ENCODE assay signal across 23 mouse cellular contexts in the genomic region with DNA sequence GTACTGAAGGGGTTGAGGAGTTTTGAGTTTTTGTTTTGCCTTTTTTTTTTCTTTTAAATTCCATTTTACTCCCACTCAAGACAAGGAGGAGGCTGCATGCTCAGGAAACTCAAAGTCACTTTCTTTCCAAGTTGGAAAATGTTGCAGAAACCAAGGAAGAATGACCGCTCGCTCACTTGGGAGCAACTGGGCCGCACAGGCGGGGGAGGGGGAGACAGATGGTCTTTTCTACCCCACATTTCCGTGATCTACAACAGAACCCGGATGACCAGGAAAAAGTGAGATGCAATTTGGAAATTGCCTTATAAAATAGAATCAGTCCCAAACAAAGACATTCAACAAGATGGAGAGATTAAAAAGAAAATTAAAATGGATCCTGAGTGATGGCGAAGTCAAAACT. TPM values are rescaled to one million over a fixed set of nuclear protein-coding genes. Genes with fewer than 3 reads are reported as not detected.
DNase-seq lines count a peak whose midpoint lies in the region; ATAC-seq and TF ChIP-seq lines count a peak whose summit lies in the region.
"Had no signal": no experiment of that assay in that cellular context is flagged by ENCODE, and none has a peak within 500 bp of the region (broad histone marks: within the 10 kb centered on the region; RNA-seq: fewer than 3 reads in every experiment).

No protein-coding gene starts in this region.

- H3K4me2 ChIP-seq in heart, embryonic 16.5 days (ENCODE audit: low read depth, low read length) = no peak overlapping the region
- H3K4me2 ChIP-seq: hindbrain, embryonic 15.5 days had no signal

- TF ChIP-seq CTCF in heart, adult 2 months (IDR thresholded peaks at IDR 0.05) = no peak

- intact Hi-C loops in heart, adult 2 months (cut with DNase I) = no loop called here
- intact Hi-C loops in left cerebral cortex, postnatal 4 days (cut with DNase I) = no loop called here
- intact Hi-C loops in left cerebral cortex, postnatal 10 days (cut with DNase I) = loop anchor here (10.0 kb wide), 1 partner anchor 53 kb away; no protein-coding TSS in a partner anchor

- peaks cover 54% of the 10 kb centered on the region for H3K36me3 ChIP-seq in heart, adult 2 months (ENCODE audit: control insufficient read depth, insufficient read depth, low read length)
- peaks cover 7% of the 10 kb centered on the region for H3K36me3 ChIP-seq in heart, embryonic 16.5 days (ENCODE audit: control insufficient read depth, insufficient read depth)
- peaks cover 6% of the 10 kb centered on the region; the same call in 1 of the 2 replicates for H3K36me3 ChIP-seq in limb, embryonic 10.5 days
- H3K36me3 ChIP-seq: hindbrain, embryonic 15.5 days had no signal

- no peak overlapping the region for H3K9ac ChIP-seq in heart, adult 2 months (ENCODE audit: low read depth, low read length)
- no peak overlapping the region for H3K9ac ChIP-seq in heart, embryonic 16.5 days (ENCODE audit: low read length)
- H3K9ac ChIP-seq: hindbrain, embryonic 15.5 days; liver, embryonic 14.5 days had no signal

- H3K27ac ChIP-seq in heart, adult 2 months = peak overlapping the region; percentile 49
- H3K27ac ChIP-seq in heart, embryonic 16.5 days (ENCODE audit: low read length) = peak overlapping the region; percentile 4; the same call in 1 of the 2 replicates
- no peak overlapping the region for H3K27ac ChIP-seq in limb, embryonic 10.5 days
- H3K27ac ChIP-seq: hindbrain, embryonic 10.5 days; hindbrain, embryonic 15.5 days; liver, embryonic 14.5 days had no signal

- TF ChIP-seq POLR2A in heart, adult 2 months (IDR thresholded peaks at IDR 0.05; ENCODE audit: insufficient read depth, low read depth, low read length) = no peak

- no peaks in the 10 kb centered on the region for H3K9me3 ChIP-seq in heart, embryonic 16.5 days (replicated peaks; ENCODE audit: control insufficient read depth, low read length)
- H3K9me3 ChIP-seq in limb, embryonic 10.5 days (replicated peaks) = no peaks in the 10 kb centered on the region
- H3K9me3 ChIP-seq: hindbrain, embryonic 10.5 days; hindbrain, embryonic 15.5 days had no signal

- no peak overlapping the region for H3K4me3 ChIP-seq in heart, adult 2 months
- H3K4me3 ChIP-seq in heart, embryonic 16.5 days (ENCODE audit: low read length) = no peak overlapping the region
- H3K4me3 ChIP-seq in limb, embryonic 10.5 days = no peak overlapping the region
- H3K4me3 ChIP-seq: erythroblast, embryonic 14.5 days; hindbrain, embryonic 10.5 days; hindbrain, embryonic 15.5 days had no signal

- peaks cover 27% of the 10 kb centered on the region for H3K4me1 ChIP-seq in heart, adult 2 months (ENCODE audit: control insufficient read depth, insufficient read depth, low read length)
- H3K4me1 ChIP-seq in heart, embryonic 16.5 days (ENCODE audit: control insufficient read depth, insufficient read depth, low read length) = peaks cover 14% of the 10 kb centered on the region
- H3K4me1 ChIP-seq in limb, embryonic 10.5 days = peaks cover 12% of the 10 kb centered on the region

- no peak for ATAC-seq in heart, embryonic 16.5 days (replicated peaks; ENCODE audit: extremely low read depth, insufficient read depth, low FRiP score)
- ATAC-seq: CD4-positive, CD25-positive, alpha-beta regulatory T cell, adult 4 months; forebrain, embryonic 16.5 days; inflammation-experienced regulatory T-cells, adult 6 months had no signal

- no peaks in the 10 kb centered on the region for H3K27me3 ChIP-seq in heart, adult 2 months (ENCODE audit: control insufficient read depth, insufficient read depth, low read length)
- H3K27me3 ChIP-seq in heart, embryonic 16.5 days (ENCODE audit: control insufficient read depth, insufficient read depth, low read length) = no peaks in the 10 kb centered on the region
- no peaks in the 10 kb centered on the region for H3K27me3 ChIP-seq in limb, embryonic 10.5 days (ENCODE audit: low read depth, poor library complexity, severe bottlenecking)
- H3K27me3 ChIP-seq: hindbrain, embryonic 15.5 days had no signal

- DNase-seq in heart, adult 2 months = no peak
- DNase-seq in heart, adult 18-20 months = no peak
- DNase-seq in heart, adult 8-10 months (ENCODE audit: low spot score) = no peak
- DNase-seq in left cerebral cortex, postnatal 4 days = peak; percentile 24
- DNase-seq in left cerebral cortex, postnatal 10 days (ENCODE audit: extremely low spot score in 1 of 2, low spot score in 2 of 2) = no peak
- no peak for DNase-seq in limb, embryonic 10.5 days (ENCODE audit: low spot score)
- DNase-seq: adrenal gland, postnatal 14 days; cerebellum, adult 11-12 months; cerebellum, adult 9-11 months; kidney, adult 11 months; liver; lung, adult 2 months; lung, postnatal 10 days; midbrain, embryonic 14.5 days; thymus, postnatal 14 days had no signal

- 30% methylated on average over 7 of the region's 7 CpGs for WGBS in heart, adult 2 months
- WGBS in heart, embryonic 16.5 days = 67% methylated on average over 7 of the region's 7 CpGs
- 74% methylated on average over 7 of the region's 7 CpGs for WGBS in limb, embryonic 10.5 days

- TF ChIP-seq EP300 in heart, adult 2 months (IDR thresholded peaks at IDR 0.05; ENCODE audit: insufficient read depth, low read depth, low read length) = no peak

- peaks cover 15% of the 10 kb centered on the region for H3K79me2 ChIP-seq in heart, adult 2 months (replicated peaks; ENCODE audit: control insufficient read depth, insufficient read depth, low read length)

RNA-seq across cellular contexts. Expression of a gene that starts 14.6 kb away (rescaled TPM):
- total RNA-seq in heart, adult 2 months (2021) = 10 to 100 TPM; 18.4 to 18.9 TPM
- polyA plus RNA-seq in heart, adult 2 months (2012; rRNA removed) = 10.3 and 15.7 TPM in 2 replicates
- total RNA-seq in heart, adult 18-20 months (2021) = 10 to 100 TPM; 14.5 to 18.4 TPM
- 16.3 and 18.0 TPM in 2 replicates for polyA plus RNA-seq in heart, embryonic 16.5 days (2015; fragmentation: Nextera tagmentation; extraction: Ambion mirVana)
- total RNA-seq in heart, adult 8-10 months (2022) = 10 to 100 TPM; 12.4 to 17.4 (median 16.4) TPM
- 100 to 1,000 TPM; 153 to 161 TPM for total RNA-seq in left cerebral cortex, postnatal 4 days (2021)
- 10 to 100 TPM; 81.3 to 90.8 TPM for total RNA-seq in left cerebral cortex, postnatal 10 days (2021)
- 8.8 and 9.6 TPM in 2 replicates for polyA plus RNA-seq in limb, embryonic 10.5 days (2016; fragmentation: Nextera tagmentation; extraction: Ambion mirVana)

Comparison
In these comparisons a context has a peak if more than half of its experiments do, and no peak if none do; other contexts are left out.
1. RNA of a gene that starts 14.6 kb away (total RNA-seq): 153 to 161 TPM in left cerebral cortex, postnatal 4 days and 81.3 to 90.8 TPM in left cerebral cortex, postnatal 10 days; 18.4 to 18.9 TPM in heart, adult 2 months, 14.5 to 18.4 TPM in heart, adult 18-20 months and 12.4 to 17.4 TPM in heart, adult 8-10 months; every median in the first group is over 4 times any median in the second.